Mouse (Mus musculus) small intestine, adult 2 months (tissue): Measurements from ENCODE around the gene Sp6. TPM values are rescaled to one million over a fixed set of nuclear protein-coding genes. Genes with fewer than 3 reads are reported as not detected.

ENCODE experiments used
- H3K27ac ChIP-seq: fragments of 200-500 bp; 2 replicates; pipeline ENCODE4 v1.5.1; 2012; ENCODE audit warnings: low read depth, low read length, control low read depth, inconsistent platforms; ENCODE audit not compliant: insufficient read depth
- H3K27me3 ChIP-seq: fragments of 200-500 bp; 2 replicates; pipeline ENCODE4 v1.6.1; 2012; ENCODE audit warnings: mild to moderate bottlenecking, moderate library complexity, low read length, inconsistent platforms; ENCODE audit not compliant: control insufficient read depth, insufficient read depth
- H3K36me3 ChIP-seq: fragments of 200-500 bp; 2 replicates; pipeline ENCODE4 v1.6.1; 2012; ENCODE audit warnings: mild to moderate bottlenecking, low read length, control low read depth, inconsistent platforms; ENCODE audit not compliant: control insufficient read depth, insufficient read depth
- H3K4me1 ChIP-seq: fragments of 200-500 bp; 2 replicates; pipeline ENCODE4 v1.6.1; 2012; ENCODE audit warnings: low read length, inconsistent platforms, mixed read lengths; ENCODE audit not compliant: control insufficient read depth, insufficient read depth, insufficient read length
- H3K4me3 ChIP-seq: fragments of 200-500 bp; 2 replicates; pipeline ENCODE4 v1.5.1; 2012; ENCODE audit warnings: low read depth, mild to moderate bottlenecking, control low read depth, inconsistent platforms, low read length, moderate library complexity
- CTCF ChIP-seq: fragments of 200-500 bp; IDR thresholded peaks from 2 replicates; pipeline ENCODE4 v1.5.1; 2012; ENCODE audit warnings: low read depth, mild to moderate bottlenecking, control low read depth, inconsistent platforms, low read length, moderate library complexity, mixed read lengths; ENCODE audit not compliant: insufficient replicate concordance, insufficient read length; ENCODE audit errors: extremely low read depth
- POLR2A ChIP-seq: fragments of 200-500 bp; IDR thresholded peaks from 2 replicates; pipeline ENCODE4 v1.6.1; 2012; ENCODE audit warnings: low read depth, mild to moderate bottlenecking, control low read depth, inconsistent platforms, low read length, moderate library complexity
- WGBS: fragments of 180-500 bp; shearing (Covaris S2); methylation state at CpG from one replicate; pipeline ENCODE4 v1.1.7; 2018; 5-methylcytosine and 5-hydroxymethylcytosine counted together
- polyA plus RNA-seq: library from polyadenylated mRNA; depleted of rRNA; stranded (reverse); fragments of >200 nt; gene quantifications from 2 replicates; pipeline ENCODE4 v1.2.3, GENCODE M21; 2012

The Sp6 gene
- polyA plus RNA-seq, 1 experiment, result 0.22 TPM

GRCm38 (mm10) chr11:97024977-97025376 lies 11.8 kb downstream of the Sp6 start:
- Histone ChIP-seq H3K4me1 (peaks cover 11% of the 10 kb centered on the region), H3K27ac (no peak overlapping the region), H3K36me3 (no peaks in the 10 kb centered on the region), H3K4me3 (no peak overlapping the region), H3K27me3 (peaks cover 13% of the 10 kb centered on the region)
- WGBS, result 54% methylated on average over 10 of the region's 10 CpGs
- TF ChIP-seq CTCF (no peak), POLR2A (no peak)

GRCm38 (mm10) chr11:97025721-97026344 lies 12.6 kb downstream of the Sp6 start:
- WGBS, result 6% methylated on average over 17 of the region's 17 CpGs
- Histone ChIP-seq H3K27ac (no peak overlapping the region), H3K4me1 (peaks cover 18% of the 10 kb centered on the region), H3K4me3 (peak overlapping the region; percentile 40), H3K36me3 (no peaks in the 10 kb centered on the region), H3K27me3 (peaks cover 10% of the 10 kb centered on the region)
- TF ChIP-seq POLR2A (no peak), CTCF (peak; percentile 94)

- H3K36me3 ChIP-seq, result peaks cover 10% of the 10 kb centered on the region; the same call in 1 of the 2 replicates
- H3K27ac ChIP-seq, result peak within 1 kb of the TSS; percentile 59
- TF ChIP-seq CTCF (peak; percentile 90; the same call in 1 of the 2 replicates), POLR2A (peak; percentile 58)
- no peaks in the 10 kb centered on the region for H3K27me3 ChIP-seq
- WGBS, result under 1% methylated on average over 25 of the region's 25 CpGs
- peaks cover 11% of the 10 kb centered on the region for H3K4me1 ChIP-seq
- H3K4me3 ChIP-seq, result peak within 1 kb of the TSS; percentile 87
Measured at GRCm38 (mm10) chr11:97029686-97030417, 16.7 kb downstream of the Sp6 start, which contains the start of gene Scrn2. Gene Scrn2, plus strand, starts transcription at chr11:97029938.

DNA sequence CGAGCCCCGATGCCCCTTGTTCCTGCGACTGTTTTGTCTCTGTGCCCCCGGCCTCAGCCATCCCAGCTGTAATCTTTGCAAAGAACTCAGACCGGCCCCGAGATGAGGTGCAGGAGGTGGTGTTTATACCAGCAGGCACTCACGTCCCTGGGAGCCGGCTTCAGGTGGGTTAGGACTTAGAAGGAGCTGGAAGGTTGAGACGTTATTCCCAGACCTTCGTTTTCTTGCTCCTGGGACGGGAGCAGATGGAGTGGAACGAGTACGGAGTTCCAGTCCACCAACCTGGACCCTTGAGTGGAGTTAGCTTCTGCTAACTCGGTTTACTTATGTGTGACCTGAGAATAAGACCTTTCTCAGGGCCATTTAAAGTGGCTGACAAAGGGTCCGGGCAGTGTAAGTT lies 17.2 kb downstream of the Sp6 start:
- H3K36me3 ChIP-seq, result peaks cover 10% of the 10 kb centered on the region; the same call in 1 of the 2 replicates
- peaks cover 11% of the 10 kb centered on the region for H3K4me1 ChIP-seq
- WGBS, result 10% methylated on average over 15 of the region's 15 CpGs
- H3K27me3 ChIP-seq, result no peaks in the 10 kb centered on the region
- TF ChIP-seq CTCF (no peak), POLR2A (no peak)
- H3K27ac ChIP-seq, result no peak overlapping the region
- H3K4me3 ChIP-seq, result peak overlapping the region; percentile 87

- Histone ChIP-seq H3K4me1 (peaks cover 8% of the 10 kb centered on the region), H3K36me3 (peaks cover 10% of the 10 kb centered on the region; the same call in 1 of the 2 replicates), H3K27ac (no peak overlapping the region), H3K4me3 (no peak overlapping the region), H3K27me3 (no peaks in the 10 kb centered on the region)
- no peak for TF ChIP-seq POLR2A
- no peak for TF ChIP-seq CTCF
- WGBS, result 86% methylated on average over 12 of the region's 12 CpGs
Measured at GRCm38 (mm10) chr11:97031977-97032376, 18.8 kb downstream of the Sp6 start.

GRCm38 (mm10) chr11:97032499-97032898 lies 19.3 kb downstream of the Sp6 start:
- H3K36me3 ChIP-seq, result peaks cover 10% of the 10 kb centered on the region; the same call in 1 of the 2 replicates
- 97% methylated on average over 4 of the region's 4 CpGs for WGBS
- H3K27ac ChIP-seq, result no peak overlapping the region
- TF ChIP-seq POLR2A, result no peak
- TF ChIP-seq CTCF, result no peak
- no peaks in the 10 kb centered on the region for H3K27me3 ChIP-seq
- peaks cover 8% of the 10 kb centered on the region for H3K4me1 ChIP-seq
- no peak overlapping the region for H3K4me3 ChIP-seq

DNA sequence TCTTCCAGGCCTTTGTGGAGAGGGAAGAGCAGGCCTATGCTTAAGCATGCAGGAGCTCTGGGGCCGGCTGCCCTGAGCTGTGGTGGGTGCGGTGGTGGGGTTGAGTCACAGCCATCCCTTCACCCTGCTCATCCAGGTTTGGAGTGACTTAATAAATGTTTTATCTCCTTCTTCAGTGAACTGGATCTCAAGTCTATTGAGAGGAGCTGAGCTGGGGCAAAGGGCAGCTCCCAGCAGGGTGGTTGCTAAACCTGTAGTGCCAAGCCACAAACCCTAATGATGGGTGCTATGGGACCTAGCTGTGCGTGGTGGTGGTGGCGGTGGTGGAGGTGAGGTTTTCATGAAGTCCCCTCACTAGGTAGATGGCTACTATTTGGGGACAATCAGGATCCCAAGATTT lies 20.6 kb downstream of the Sp6 start:
- 84% methylated on average over 4 of the region's 4 CpGs for WGBS
- peaks cover 10% of the 10 kb centered on the region; the same call in 1 of the 2 replicates for H3K36me3 ChIP-seq
- H3K27ac ChIP-seq, result no peak overlapping the region
- H3K4me1 ChIP-seq, result peaks cover 8% of the 10 kb centered on the region
- TF ChIP-seq CTCF (no peak), POLR2A (no peak)
- H3K4me3 ChIP-seq, result no peak overlapping the region
- no peaks in the 10 kb centered on the region for H3K27me3 ChIP-seq
